Mouse (Mus musculus): Measurements from ENCODE around the gene Spaca3. TPM values are rescaled to one million over a fixed set of nuclear protein-coding genes. Genes with fewer than 3 reads are reported as not detected.

Spaca3 gene
- not detected for total RNA-seq (2023)

DNA sequence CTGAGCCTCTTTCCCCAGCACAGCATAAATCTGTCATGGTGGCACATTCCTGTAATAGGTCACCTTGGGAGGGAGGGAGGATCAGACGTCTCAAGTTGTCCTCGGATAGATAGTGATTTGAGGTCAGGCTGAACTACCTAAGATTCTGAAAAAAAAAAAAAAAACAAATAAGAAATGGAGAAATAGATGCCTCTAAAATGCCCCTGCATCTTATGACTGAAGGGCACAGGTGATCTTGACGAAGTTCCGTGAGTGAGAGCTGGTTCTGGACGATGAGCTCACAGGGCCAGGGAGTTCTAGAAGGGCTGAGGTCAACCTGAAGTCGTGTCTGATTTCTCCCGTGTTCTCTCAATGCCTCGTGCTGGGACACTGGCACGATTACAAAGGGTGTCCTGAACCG lies at the start of gene Spaca3:
TSS of gene Spaca3 (plus strand) at position 301 of the 400 bp plus-strand sequence.

DNA sequence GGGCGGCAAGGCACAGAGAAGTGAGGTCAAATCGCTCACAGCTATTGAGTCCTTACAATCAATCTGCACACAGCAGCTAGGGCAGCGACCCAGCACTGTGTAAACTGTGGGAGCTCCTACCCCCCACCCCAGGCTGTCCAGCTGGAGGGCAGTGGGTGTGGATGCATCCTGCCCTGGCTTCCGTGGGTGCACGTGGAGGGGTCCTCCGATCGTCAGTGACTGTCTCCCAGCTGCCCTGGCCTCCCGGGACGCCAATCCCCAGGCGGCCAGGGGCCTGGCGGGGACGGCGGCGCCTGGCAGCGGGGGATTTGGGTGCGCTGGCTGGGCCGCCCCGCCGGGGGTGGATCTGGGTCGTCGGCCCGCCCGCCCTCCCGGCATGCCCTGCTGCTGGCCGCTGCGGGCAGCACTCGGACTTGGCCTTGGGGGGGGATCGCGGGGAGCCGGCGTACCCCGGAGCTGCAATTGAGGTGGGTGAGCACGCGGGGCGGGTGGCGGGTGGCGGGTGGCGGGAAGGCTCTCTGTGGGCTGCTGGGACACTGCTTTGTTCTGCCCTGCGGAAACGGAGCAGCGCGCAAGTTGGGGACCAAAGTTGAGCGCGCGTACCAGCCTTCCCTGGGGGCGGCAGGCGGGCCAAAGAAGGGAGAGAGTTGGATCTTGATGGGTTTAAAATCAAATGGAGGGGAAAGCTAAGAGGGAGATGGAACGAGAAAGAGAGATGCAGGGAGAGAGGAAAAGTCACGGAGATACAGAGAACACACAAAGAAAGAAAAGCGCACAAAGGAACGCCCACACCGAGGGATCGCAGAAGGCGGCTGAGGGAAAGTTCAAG lies 48.0 kb upstream of the Spaca3 start, which contains the start of gene Tmem98:
TSS of gene Tmem98 (plus strand) at position 183 of the 829 bp plus-strand sequence.

Other genes with a start within 250 kb of the Spaca3 start
- 0.85 TPM for gene Myo1d, start 78.3 kb upstream of the Spaca3 start, total RNA-seq (2023)
- gene Tmem98, start 48.2 kb upstream of the Spaca3 start, total RNA-seq (2023): not detected